Mouse (Mus musculus): ENCODE data around the gene Gja5. TPM values are rescaled to one million over a fixed set of nuclear protein-coding genes. Genes with fewer than 3 reads are reported as not detected.
A peak's percentile ranks its signal among the peaks of the same experiment; 100 is the strongest.

Gja5 gene
- 1 to 10 TPM; 1.9 to 2.1 TPM for total RNA-seq (2021)
- long read RNA-seq, partial matches to known transcripts, result 0 of 1 reads
- long read RNA-seq, other reads (novel, unspliced or antisense), result 1 of 1 reads

DNA sequence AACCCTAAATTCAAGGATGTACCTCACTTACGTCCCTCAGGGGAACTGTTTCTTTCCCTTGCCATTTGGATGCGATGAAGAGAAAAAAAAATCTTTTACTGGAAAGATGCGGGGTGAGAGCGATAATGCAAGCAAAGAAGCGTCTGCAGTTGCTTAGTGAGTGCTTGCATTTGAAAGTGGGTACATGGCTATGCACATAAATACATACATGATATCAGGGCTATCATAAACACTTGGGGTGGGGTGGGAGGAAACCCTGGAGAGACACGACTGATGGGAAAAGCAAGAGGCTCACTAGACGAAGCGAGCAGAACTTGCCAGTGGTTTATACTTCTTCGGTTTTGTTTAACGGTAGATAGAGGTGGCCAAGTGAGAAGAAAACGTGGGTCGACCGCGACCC is at the start of gene Gja5:
TSS of gene Gja5 (plus strand) at position 301 of the 400 bp plus-strand sequence.
- no peak for DNase-seq (ENCODE audit: low spot score in 2 of 2)

DNA sequence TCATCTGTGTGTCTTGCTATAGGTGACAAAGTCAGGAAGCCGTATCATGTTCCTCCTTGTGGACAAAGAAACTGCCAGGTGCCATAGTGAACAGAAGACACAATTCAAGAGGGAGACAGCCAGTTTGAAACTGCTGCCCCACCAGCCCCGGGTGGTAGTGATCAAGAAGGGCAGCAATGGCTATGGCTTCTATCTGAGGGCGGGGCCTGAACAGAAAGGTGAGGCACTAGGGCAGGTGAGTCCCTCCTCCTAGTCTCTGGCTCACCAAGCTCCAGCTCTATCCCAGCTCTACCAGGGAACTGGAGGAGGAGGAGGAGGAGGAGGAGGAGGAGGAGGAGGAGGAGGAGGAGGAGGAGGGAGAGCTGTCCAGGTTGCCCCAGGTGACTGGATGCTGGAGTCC is 48.7 kb upstream of the Gja5 start:
- DNase-seq (ENCODE audit: low spot score in 2 of 2), result peak in 1 of 2 experiments; percentile 1

DNA sequence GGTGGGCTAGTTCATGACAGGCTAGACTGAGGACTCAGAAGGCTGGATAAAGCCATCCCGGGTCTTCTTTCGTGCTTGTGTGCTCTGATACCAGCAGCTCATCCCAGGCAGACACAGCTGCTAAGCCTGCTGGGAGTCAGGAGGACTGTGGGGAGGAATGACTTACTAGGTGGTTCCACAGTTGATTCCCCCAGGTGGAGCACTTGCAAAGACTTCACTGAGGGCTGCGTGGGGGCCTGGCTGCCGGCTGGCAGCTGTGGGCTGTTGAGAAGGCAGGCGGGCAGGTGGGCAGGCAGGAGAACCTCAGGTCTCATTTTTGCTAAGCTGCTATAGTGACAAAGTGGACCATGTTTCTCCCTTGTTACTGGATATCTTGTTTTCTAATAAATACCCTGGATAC is 44.0 kb upstream of the Gja5 start:
- peak in 1 of 2 experiments; percentile 2 for DNase-seq (ENCODE audit: low spot score in 2 of 2)

DNA sequence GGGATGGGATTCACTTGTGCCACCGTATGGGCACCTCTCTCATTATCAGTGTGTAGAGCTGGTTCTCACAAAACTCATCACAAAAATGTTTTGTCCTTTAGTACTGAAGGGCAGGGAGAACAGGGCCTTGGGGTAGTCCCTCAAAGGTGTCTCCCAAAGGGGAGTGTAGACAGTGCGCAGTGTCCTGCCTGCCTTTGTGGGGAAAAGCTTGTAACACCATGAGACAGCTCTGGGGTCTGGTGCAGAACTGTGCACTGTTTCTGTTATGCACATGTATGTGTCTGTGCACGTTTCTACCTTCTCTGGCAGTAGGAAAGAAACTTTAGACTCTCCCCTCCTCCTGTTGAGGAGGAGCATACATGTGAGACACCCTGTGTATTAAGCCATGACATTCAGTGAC is 36.6 kb upstream of the Gja5 start:
- DNase-seq (ENCODE audit: low spot score in 2 of 2), result peak in 1 of 2 experiments; percentile 1

DNA sequence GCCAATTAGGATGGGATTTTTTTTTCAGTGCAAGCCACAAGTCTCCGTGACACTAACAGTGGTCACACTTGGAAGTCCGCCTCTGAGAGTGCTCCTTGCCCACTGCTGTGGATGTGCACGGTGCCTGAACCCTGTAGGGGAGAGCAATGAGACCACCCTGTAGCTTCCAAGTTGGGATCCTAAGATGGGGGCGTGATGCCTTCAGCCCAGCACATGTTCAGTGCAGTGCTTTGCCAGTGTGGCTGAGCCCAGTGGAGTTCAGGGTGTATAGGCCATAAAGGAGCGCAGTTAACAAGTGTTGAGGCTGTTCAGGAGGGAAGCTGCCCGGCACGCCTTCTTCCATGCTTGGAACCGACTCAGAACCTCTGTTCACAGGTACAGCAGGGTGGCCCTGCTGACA is 35.9 kb upstream of the Gja5 start:
- DNase-seq (ENCODE audit: low spot score in 2 of 2), result no peak

DNA sequence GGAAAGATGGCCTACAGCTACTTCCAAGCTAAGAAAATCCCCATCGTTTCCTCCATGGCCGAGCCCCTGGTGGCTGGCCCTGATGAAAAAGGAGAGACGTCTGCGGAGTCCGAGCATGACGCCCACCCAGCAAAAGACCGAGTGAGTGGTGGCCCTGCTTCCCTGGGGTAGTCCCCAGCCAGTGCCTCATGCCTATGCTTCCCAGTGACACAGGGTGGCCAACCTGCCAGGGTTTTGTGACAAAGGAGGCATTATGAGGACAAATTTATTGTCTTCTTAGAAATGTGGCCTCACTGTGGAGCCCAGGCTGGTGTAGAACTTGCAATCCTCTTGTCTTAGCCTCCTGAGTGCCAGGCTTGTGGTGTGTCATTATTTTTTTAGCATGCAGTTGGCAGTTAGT is 35.4 kb upstream of the Gja5 start:
- DNase-seq (ENCODE audit: low spot score in 2 of 2), result no peak

DNA sequence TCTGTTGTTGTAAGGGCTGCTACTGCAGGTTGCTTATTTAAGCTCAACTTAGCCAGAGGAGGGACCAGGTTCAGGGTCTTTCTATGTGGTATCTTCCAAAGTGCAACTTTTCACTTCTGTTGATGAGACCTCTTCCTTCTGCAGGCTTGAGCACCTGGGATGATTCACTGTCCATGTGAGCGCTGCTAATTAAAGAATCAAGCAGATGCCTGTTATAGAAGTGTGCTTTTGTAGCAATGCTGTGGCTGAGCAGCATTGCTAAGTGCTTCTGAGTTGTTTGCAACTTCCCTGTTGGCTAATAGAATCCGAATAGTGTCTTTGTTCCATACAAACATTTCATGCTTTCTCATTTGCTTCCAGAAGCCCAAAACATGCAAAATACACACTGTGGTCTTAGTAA is 34.2 kb upstream of the Gja5 start:
- DNase-seq (ENCODE audit: low spot score in 2 of 2), result no peak

DNA sequence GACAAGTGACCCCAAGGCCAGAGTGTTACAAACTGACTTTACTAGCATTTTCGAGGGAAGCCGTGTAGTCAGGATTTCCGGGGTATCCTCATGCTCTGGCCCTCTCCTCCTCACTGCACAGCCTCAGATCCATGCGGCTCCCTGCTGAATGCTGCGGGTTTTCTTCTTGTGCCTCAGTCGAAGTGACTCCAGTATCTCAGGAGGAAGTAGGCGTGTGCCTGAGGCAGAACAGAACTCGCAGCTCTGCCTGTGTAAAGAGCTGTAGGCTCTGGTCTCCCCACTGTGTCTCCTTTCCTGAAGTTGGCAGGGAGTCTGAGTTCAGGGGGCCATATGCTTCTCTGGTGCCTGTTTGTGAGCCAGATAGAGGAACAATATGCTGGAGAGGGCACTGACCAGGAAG is 33.4 kb upstream of the Gja5 start:
- DNase-seq (ENCODE audit: low spot score in 2 of 2), result no peak

DNA sequence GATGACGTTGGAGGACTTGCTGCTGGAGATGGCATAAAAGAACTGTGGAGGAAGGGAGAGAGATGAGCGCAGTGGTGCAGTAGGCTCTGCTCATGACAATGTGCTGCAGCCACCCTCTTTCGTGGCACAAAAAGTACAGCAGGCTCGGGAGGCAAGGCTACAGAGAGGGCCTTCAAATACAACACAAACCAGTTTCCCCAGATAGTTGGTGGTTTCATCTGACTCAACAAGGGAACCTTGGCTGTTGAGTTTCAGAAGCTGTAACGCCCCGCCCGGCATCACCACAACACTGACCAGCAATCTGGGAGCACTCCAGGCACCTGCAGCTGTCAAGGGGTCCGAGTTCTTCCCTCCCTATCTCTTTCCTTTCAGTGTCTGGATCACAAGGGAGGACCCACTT is 32.0 kb upstream of the Gja5 start:
- DNase-seq (ENCODE audit: low spot score in 2 of 2), result peak in 1 of 2 experiments; percentile 1

DNA sequence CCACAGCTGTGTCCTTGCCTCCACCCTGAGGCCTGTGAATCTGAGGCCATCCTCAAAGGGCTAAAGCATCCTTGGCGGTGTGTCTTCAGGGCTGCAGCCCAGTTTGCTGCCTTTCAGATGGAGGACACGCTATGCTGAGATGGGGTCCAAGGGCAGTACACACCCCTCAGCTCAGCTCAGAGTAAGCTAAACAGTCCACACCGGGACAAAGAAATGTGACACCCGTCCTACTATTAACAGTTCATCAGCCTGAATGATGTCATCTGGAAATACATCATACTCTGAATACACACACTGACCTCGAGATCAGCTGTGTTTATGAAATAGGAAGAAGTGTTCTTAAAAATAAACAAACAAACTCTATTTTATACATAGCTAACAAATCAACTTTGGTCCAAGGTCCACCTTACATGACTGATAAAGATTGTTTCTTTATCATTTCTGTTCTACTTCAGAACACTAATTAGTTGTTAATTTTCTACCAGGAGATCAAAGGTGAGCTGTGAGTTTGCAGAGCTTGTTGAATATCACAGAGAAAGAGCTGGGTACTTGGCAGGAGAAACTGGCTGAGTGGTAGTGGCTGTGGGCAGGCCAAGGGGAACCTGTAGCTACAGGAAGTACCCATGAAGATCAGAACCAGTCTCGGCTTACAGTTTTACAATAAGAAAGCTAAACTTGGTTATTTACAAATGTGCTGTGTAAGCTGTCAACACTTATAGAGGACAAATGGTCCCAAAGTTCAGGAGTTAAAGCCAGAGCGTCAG is 29.5 kb upstream of the Gja5 start:
- no peak for DNase-seq (ENCODE audit: low spot score in 2 of 2)

DNA sequence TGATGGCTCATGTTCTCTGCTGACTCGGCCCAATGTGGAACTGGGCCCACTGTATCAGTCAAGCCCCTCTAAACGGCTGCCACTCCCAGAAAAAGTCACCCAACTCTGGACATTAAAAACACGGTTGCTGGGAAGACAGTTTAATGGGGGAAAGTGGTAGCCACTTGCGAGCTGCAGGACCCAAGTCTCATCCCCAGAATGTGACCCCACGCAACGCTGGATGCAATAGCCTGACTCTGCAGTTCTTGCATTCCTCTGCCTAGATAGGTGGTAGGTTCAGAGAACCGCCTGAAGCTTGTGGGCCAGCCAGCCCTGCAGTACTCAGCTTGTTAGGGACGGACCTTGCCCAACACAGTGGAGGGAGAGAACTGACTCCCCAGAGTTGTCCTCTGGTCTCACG is 25.0 kb upstream of the Gja5 start:
- DNase-seq (ENCODE audit: low spot score in 2 of 2), result no peak

DNA sequence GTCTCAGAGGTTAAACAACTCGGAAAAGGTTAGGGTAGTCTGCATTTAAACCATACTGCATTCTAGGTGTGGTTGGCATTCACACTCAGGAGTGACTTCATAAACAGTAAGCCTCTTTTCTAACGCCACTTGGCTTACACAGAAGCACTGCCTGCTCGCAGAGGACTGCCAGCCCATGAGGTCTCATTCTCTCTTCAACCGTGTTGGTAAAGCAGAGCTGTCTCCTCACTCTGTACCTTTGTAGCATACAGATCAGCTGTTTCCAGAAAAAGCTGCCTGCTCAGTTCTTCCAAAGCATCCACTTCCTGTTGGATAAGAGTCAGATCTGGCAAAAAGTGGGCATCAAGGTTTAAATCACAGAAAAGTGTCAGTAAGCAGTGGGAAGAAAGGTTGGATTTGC is 24.1 kb upstream of the Gja5 start:
- DNase-seq (ENCODE audit: low spot score in 2 of 2), result no peak

DNA sequence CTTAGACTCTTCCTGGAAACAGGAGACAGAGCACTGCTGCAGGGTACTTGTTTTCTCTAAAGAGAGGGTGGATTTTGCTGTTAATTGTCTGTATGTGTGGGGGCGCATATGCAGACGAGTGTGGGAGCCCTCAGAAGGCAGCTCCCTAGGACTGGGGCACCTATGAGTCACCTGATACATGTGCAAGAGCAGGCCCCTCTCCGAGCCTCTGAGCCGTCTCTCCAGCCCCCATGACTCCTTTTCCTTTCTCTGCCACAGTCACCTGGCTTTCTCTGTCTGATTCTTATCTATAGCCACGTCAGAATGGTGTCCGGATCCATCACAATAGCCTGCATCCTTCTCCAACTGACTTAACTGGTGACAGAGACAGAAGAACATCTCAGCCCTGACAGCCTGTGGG is 22.9 kb upstream of the Gja5 start:
- DNase-seq (ENCODE audit: low spot score in 2 of 2), result no peak

DNA sequence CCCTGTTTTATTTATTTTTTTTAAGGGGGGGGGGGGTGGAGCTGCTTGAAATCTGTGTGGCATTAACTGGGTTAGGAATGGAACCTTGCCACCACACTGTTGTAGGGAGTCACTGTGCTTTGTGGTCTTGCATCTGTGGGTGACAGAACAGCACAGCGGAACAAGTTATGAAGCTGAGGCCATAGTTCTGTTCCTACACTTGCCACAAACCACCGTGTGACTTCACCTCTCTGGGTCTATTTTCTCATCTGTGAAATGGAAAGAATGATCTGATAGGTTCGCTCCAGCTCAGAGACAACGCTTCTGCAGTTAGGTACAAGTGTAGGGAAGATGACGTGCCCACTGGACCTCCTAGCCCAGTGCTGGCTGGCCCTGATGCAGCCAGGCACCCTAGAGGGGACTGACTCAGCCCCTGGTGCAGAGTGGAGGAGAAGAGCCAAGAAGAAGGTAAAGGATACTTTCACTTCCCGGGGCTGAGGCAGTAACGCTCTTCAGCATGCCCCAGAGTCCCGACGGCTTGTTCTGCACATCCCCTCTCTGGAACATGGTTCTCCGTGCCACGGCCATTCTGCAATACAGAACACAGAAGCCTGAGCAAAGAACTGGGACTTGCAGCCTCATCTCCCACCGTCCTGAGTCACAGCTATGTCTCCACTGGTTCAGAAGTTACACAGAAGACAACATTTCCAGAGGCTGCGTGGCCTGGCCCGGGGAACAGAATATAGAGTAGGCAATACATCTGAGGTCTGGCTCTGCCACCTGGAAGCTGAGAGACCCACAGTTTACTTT is 22.2 kb upstream of the Gja5 start:
- no peak for DNase-seq (ENCODE audit: low spot score in 2 of 2)

DNA sequence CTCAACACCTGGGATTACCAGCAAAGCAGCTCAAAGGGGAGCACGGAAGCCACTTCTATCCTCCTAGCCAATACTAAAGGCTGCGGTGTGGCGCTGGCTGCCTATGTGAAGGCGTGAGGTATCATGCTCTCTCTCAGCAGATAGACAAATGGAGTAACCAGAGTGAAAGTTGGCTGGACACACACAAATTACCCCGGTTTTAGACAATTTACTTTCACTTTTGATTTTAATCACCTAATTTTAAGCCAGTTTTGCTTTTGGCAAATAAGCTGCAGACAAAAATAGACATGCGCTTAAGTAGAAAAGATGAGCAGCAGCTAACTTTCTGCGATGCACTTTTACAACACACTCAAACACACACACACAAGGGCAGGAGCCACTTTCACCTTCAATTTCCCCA is 20.8 kb upstream of the Gja5 start:
- DNase-seq (ENCODE audit: low spot score in 2 of 2), result no peak

DNA sequence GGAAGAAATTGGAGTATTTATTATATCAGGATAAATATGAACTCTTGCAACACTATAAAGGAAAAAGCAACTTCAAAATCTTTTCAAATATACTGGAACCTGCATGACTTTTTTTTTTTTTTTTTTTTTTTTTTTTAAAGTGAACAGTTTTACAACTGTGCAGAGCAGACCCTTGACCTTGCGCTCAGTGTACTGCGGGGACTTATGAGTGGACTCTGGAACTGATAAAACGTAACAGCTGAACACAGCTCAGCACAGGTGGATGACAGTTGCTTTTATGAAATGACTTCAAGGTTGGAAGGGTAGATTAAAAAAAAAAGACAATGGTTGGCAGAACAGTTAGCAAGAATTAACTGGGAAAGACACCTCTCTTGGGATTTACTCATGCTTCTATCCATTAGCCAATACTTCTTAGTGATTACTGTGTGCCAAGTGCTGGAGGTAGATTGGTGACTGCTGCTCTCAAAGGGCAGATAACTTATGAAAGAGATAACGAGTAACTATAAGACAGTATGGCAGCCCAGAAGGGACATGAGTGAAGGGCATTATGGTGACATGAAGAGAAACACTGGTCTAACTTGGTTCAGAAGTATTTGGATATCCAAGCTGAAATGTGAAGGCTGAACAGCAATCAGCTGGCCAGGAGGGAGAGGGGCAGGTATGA is 2.0 kb upstream of the Gja5 start:
- DNase-seq (ENCODE audit: low spot score in 2 of 2), result no peak

DNA sequence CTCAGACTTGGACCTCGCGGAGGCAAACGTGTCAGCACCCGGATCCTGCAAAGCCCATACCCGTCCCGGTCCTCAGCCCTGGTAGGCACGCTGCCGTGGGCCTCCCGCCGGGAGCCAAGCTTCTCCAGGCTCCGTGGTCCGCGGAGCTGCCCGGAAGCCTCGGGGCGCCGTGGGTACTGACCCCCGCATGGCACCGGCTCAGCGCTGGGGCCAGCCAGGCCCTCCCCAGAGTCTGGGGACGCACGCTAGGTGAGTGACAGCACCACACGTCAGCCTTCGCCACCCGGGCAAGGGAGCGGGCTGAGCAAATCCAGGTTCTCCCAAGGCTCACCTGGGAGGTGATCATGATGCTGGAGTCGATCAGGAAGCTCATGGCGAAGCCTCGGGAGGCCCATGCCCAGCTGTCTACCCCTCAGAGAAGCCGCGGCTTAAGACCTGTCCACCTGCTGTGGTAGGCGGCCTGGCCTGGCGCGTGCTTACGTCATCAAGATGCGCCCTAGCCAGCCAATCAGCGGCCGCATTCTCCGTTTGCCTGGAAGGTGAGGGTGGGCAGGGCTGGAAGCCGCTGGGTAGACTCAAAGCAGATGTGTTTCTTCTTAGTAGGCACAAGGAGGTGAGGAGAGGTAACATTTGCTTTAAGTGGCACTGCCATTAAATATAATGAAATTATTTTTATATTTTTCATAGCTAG is 503 bp downstream of the Gja5 start, which contains the start of gene Gpr89:
TSS of gene Gpr89 (minus strand) at position 496 of the 691 bp plus-strand sequence.
- DNase-seq (ENCODE audit: low spot score in 2 of 2), result peak; percentile 96

DNA sequence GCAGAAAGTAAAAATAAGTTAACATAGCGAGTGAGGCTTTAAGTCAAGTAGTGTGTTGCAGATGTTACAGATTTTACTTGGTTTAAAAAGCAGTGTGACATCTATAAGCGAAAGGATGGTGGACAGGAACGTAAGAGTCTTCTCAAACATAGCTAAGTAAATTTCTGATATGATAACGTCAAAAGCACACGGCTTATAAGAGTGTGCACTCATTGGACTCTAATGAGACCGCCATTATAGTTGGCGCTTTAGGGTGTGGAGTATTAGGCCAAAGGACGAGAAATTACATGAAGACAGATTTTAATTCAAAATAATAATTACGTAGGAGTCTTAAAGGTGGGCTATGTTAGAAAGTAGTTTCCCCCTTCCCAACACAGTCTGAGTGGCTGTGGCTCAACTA is 1.1 kb downstream of the Gja5 start:
- DNase-seq (ENCODE audit: low spot score in 2 of 2), result no peak

DNA sequence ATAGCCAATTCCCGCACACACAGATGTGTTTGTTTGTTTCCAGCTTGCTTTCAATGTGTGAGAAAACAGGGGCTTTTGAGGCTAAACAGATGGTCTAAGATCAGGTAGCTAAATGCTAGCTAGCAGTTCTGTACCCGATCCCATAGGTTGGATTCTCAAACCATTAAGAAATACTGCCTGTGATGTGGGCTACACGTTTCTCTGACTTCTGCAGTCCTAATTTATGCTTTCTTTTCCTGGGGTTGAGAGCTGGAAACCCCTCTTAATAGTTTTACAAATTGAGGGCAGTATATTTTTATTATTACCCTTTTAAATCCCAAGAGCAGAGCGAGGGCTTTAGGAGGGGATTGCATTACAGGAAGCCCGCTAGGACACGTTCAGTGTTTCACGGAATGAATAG is 16.5 kb downstream of the Gja5 start:
- DNase-seq (ENCODE audit: low spot score in 2 of 2), result no peak

DNA sequence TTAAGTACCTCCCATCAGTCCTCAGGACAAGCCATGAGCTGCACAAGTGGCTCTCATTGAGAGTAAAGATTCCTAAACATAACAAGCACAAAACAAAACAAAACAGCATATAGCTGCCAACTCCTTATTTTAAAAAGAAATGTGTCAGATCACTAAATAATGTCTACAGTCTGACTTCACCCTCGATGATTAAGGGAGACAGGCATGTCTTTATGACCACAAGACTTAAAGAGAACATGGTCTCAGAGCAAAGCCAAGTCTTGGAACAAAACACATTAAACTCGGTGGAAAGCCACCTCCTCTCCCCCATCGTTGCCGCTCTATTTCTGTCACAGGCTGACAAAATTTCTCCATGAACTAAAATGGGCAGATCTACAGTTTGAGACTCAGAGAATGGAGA is 20.1 kb downstream of the Gja5 start:
- DNase-seq (ENCODE audit: low spot score in 2 of 2), result no peak

DNA sequence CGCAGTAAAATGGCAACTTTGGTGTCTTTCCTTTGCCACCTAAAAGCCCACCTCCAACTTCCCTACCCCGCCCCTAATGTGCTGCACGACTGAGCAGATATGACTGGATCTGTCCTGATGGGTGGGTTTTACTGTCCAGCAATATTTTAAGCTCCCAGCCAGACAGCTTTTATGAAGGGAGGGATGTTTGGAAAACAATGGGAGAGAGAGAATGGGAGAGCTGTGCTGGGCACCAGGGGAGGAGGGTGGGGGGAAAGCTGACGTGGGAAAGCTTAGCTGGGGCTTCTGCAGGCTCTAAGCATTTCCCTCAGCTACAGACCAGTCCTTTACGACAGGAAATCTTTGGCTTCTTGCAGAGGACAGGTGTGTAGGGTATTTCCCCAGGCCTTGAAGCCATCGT is 21.4 kb downstream of the Gja5 start, which contains the start of gene Gja8:
TSS of gene Gja8 (minus strand) at position 101 of the 400 bp plus-strand sequence.
- no peak for DNase-seq (ENCODE audit: low spot score in 2 of 2)
